Mouse (Mus musculus): Measurements from ENCODE around the gene Dnajc11.

GRCm38 (mm10) chr4:152008622-152009075 lies 75.2 kb downstream of the Dnajc11 start, which contains the start of gene Klhl21:
- TF ChIP-seq CTCF (IDR thresholded peaks at IDR 0.05; ENCODE audit: extremely low read depth, insufficient read depth, low read length) (no peak), POLR2A (IDR thresholded peaks at IDR 0.05; ENCODE audit: extremely low read depth, insufficient read depth, low read length) (peak; percentile 79)

All from cortical plate, adult 2 months (tissue).